Mouse (Mus musculus) liver, postnatal 0 days (tissue): Measurements from ENCODE around the gene Abcb7.

ENCODE experiments used
- CTCF ChIP-seq: sonication (generic); IDR thresholded peaks from 2 replicates; pipeline ENCODE4 v1.5.1; 2016; ENCODE audit warnings: antibody characterized with exemption, low read depth
- EP300 ChIP-seq: IDR thresholded peaks from 2 replicates; pipeline ENCODE4 v1.6.1; 2016; ENCODE audit warnings: antibody characterized with exemption, low read depth, mild to moderate bottlenecking

DNA sequence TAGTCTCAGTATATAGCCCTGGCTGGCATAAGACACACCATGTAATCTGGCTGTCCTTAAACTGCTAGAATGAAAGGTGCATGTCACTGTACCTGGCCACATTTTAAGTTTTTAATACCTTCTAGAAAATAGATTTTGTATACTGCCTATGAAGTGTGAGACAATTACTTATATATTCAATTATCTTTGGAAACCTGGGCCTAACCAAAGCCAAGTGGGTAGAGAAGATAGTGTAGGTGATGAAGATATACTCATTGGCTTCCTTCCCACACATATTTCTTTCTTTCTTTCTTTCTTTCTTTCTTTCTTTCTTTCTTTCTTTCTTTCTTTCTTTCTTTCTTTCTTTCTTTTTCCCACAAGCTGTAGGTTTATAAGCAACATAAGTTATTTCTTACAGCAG is 121.9 kb downstream of the Abcb7 start:
- TF ChIP-seq CTCF (no peak), EP300 (no peak)
